Mouse (Mus musculus) left cerebral cortex, adult 2 months (tissue): ENCODE data around the gene Mis12. TPM values are rescaled to one million over a fixed set of nuclear protein-coding genes. Genes with fewer than 3 reads are reported as not detected.

Source experiments
- DNase-seq, 2 experiments: peaks; one replicate each; pipeline ENCODE4 v3.0.0; 2021 to 2022; ENCODE audit warnings: low spot score in 2 of 2, mixed read lengths in 1 of 2; ENCODE audit errors: extremely low spot score in 1 of 2
- H3K27ac ChIP-seq: fragments of 200-600 bp; 2 replicates; pipeline ENCODE4 v1.8.1; 2022
- H3K4me3 ChIP-seq: fragments of 200-600 bp; 2 replicates; pipeline ENCODE4 v1.8.1; 2022
- CTCF ChIP-seq: fragments of 200-600 bp; IDR thresholded peaks from 2 replicates; pipeline ENCODE4 v1.8.1; 2022; ENCODE audit warnings: antibody characterized with exemption, mild to moderate bottlenecking, moderate library complexity
- intact Hi-C: fragments of 180-260 bp; cut with DNase I; formaldehyde crosslinking; loops from one replicate; pipeline ENCODE4 v1.15.1; 2025
- total RNA-seq, 2 experiments: library from RNA; stranded (reverse); gene quantifications; 2 replicates each; pipeline ENCODE4 v1.2.3; 2021

The Mis12 gene
- total RNA-seq, 2 experiments from 2014 or later = 18.6 to 18.9 TPM

- DNase-seq = peak; percentile 93 to 96
- intact Hi-C loops = loop anchor here (1.0 to 5.0 kb wide), 2 partner anchors 22 to 70 kb away; partner anchors contain the start of gene Dhx33
- peak within 1 kb of the TSS; percentile 82 for H3K27ac ChIP-seq
- TF ChIP-seq CTCF = peak; percentile 99
- peak within 1 kb of the TSS; percentile 83 for H3K4me3 ChIP-seq
These were observed 36.7 kb upstream of the Mis12 start, which contains the start of gene C1qbp for GRCm38 (mm10) chr11:70982557-70983228. C1qbp (minus strand) TSS chr11:70983026.

GRCm38 (mm10) chr11:71001167-71001566 is 18.2 kb upstream of the Mis12 start:
- intact Hi-C loops = loop anchor here (5.0 kb wide), 1 partner anchor 51 kb away; no protein-coding TSS in a partner anchor
- Histone ChIP-seq H3K4me3 (no peak overlapping the region), H3K27ac (no peak overlapping the region)
- DNase-seq = no peak
- TF ChIP-seq CTCF = no peak

GRCm38 (mm10) chr11:71003611-71004315 is 15.6 kb upstream of the Mis12 start:
- no peak for TF ChIP-seq CTCF
- intact Hi-C loops = loop anchor here (1.0 to 5.0 kb wide), 3 partner anchors 16 to 49 kb away; partner anchors contain the start of genes Derl2 and Mis12
- H3K27ac ChIP-seq = peak overlapping the region; percentile 77
- DNase-seq = no peak
- H3K4me3 ChIP-seq = peak overlapping the region; percentile 82

DNA sequence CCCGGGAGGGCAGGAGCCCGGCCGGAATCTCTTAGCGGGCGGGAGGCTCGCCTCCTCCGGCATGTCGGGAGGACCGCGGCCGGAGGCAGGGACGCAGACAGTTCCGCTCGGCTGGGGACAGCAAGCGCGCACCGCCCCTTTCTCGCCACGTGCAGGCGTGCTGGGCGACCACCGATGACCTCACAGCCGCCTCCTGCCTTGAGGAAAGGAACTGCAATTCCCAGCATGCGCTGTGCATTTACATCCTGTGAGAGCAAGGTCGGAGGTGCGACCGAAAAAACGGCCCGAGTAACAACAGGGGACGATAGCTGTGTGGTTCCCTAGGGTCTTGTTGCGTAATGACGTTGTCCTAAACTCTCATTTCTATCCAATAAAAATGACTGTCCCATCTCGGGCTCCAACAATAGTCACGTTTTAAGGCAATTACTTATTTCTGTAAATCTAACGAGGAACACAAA is 15.1 kb upstream of the Mis12 start, which contains the start of gene Dhx33:
Gene Dhx33, minus strand, starts transcription at position 122 of the 458 bp plus-strand sequence.
- Histone ChIP-seq H3K27ac (peak within 1 kb of the TSS; percentile 77), H3K4me3 (peak within 1 kb of the TSS; percentile 82)
- DNase-seq = peak; percentile 96 to 97
- TF ChIP-seq CTCF = peak; percentile 55
- intact Hi-C loops = loop anchor here (1.0 to 5.0 kb wide), 3 partner anchors 15 to 48 kb away; partner anchors contain the start of genes Derl2 and Mis12

DNA sequence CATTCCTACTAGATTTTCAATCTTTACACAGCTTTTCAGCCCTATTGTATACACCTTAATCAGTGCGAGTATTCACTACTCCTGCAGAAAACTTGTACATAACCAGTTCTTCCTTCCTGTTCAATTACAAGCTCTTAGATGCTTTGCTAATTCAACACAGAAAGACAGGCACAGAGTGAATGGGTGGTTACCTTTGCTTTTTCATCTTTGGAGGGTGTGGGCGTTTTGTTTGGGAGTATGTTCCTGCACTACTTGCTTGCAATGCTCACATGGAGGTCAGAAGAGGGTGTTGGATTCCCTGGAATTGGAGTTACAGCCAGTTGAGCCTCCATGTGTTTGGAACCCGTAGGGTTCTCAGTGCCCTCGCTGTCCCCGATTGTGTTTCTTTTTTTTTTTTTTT is 14.4 kb upstream of the Mis12 start:
- DNase-seq = no peak
- Histone ChIP-seq H3K4me3 (peak overlapping the region; percentile 82), H3K27ac (peak overlapping the region; percentile 66)
- intact Hi-C loops = no loop called here
- no peak for TF ChIP-seq CTCF

DNA sequence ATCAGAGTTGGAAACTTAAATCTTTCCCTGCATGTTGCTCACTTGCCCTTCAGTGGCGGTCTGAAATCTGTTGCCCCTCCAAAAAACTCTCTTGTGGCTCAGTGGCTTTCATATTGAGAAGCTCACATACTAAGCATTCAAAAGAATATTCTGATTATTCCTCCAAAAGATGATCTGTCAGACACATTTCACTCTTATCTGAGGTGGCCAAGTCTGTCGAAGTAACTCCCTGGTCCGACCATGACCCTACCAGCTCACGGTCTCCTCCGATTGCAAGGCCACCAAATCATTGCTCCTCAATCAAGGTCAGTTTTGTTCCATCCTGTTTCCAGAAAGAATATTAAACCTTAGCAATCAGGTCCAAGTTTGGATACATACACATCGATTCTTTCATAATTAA is 12.4 kb upstream of the Mis12 start:
- DNase-seq = no peak
- H3K27ac ChIP-seq = no peak overlapping the region
- intact Hi-C loops = no loop called here
- no peak for TF ChIP-seq CTCF
- H3K4me3 ChIP-seq = no peak overlapping the region

GRCm38 (mm10) chr11:71007831-71008230 is 11.6 kb upstream of the Mis12 start:
- no peak for DNase-seq
- Histone ChIP-seq H3K27ac (no peak overlapping the region), H3K4me3 (no peak overlapping the region)
- no peak for TF ChIP-seq CTCF
- intact Hi-C loops = no loop called here

GRCm38 (mm10) chr11:71008321-71008720 is 11.1 kb upstream of the Mis12 start:
- DNase-seq = no peak
- intact Hi-C loops = no loop called here
- TF ChIP-seq CTCF = no peak
- no peak overlapping the region for H3K27ac ChIP-seq
- no peak overlapping the region for H3K4me3 ChIP-seq

DNA sequence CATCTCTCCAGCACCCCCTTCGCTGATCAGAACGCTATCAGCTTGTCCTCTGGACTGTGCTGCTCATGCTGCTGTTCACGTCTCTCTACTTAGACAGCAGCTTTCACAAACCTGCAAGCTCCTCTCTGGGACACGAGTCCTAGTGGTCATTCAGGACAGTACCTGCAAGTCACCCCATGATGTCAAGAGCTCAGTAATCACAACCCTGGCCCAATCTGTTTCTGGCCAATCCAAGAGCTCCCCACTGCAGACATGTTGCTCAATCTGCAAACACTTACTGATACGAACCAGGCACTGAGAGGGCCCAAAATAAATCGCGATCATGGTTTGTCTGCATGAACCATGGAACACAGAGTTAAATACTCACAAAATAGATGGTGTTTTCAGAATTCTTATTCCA is 6.7 kb upstream of the Mis12 start:
- intact Hi-C loops = no loop called here
- Histone ChIP-seq H3K4me3 (no peak overlapping the region), H3K27ac (no peak overlapping the region)
- no peak for DNase-seq
- no peak for TF ChIP-seq CTCF

DNA sequence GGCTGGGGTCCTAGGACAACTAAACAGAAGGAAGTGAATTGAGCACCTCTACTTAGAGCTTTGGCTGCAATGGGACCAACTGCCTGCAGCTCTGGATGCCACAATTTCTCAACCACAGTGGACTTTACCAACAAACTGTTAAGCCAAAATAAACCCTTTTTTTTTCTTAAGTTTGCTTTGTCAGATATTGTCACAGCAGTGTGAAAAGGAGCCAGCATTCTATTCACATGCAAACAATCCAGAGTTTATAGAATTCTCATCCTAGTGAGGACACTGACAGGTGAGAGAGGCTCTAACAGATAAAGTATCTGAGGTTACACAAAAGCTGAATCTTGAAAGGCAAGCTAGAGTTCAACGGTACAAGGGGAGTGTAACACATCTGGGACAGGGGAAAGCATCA is 2.4 kb upstream of the Mis12 start:
- TF ChIP-seq CTCF = no peak
- intact Hi-C loops = no loop called here
- Histone ChIP-seq H3K27ac (no peak overlapping the region), H3K4me3 (no peak overlapping the region)
- DNase-seq = no peak

- intact Hi-C loops = loop anchor here (1.0 kb wide), 1 partner anchor 14 kb away; the partner anchor contains the start of gene Dhx33
- peak overlapping the region; percentile 90 for H3K27ac ChIP-seq
- H3K4me3 ChIP-seq = peak overlapping the region; percentile 78
- DNase-seq = no peak
- TF ChIP-seq CTCF = no peak
These were observed 803 bp upstream of the Mis12 start for GRCm38 (mm10) chr11:71018416-71019200.
